Mouse (Mus musculus) mouse trophoblast stem cell (cell line): ENCODE measurements at regions not wholly inside any gene's neighbourhood (a gene's known extent, or its start where the extent isn't known, plus 50 kb on each side); places are given as distances from the start of the nearest gene placed in this dataset.

Experiments
- in situ Hi-C, 2 experiments: fragments of 300-500 bp; cut with MseI, MboI; formaldehyde crosslinking; loops; 2 replicates in 1 of 2; 3 replicates in 1 of 2; pipeline ENCODE4 v1.15.1; 2025

DNA sequence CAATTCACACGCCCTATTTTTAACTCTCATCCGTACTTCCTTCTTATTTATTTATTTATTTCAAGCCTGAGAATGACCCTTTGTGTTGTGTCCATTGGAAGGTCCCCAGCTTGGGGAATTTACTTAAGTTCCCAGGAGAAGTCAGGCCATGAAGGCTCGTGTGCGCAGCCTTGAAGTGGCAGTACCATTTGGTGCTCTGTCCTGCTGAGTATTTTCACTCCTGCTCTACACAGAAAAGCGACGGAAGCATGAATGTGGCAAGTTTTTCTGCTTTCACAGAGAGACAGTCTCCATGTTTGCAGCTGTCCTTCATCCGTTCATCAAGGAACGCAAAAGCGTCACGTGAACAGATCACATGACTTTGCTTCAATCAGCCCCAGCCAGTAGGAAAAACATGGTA is 610.2 kb upstream of the Clint1 start:
- in situ Hi-C loops: no loop called here

DNA sequence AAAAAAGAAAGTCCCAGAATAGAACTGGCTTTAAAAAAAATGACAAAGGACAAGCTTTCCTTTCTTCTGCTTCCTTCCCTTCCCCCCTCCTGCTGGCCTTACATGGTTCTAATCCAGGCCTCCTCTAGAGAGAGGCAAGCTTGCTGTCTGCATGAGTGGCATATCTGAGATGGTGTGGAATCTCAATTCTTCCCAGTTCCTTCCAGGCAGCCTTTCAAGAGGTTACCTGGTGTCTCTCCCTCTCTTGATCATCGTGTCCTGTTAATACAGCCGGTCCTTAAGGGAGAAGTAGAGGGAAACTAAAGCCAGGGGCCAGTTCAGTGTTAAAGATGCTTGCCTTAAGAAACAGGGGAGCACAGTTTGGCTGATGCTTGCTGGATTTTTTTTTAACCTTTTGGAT is 607.1 kb upstream of the Clint1 start:
- in situ Hi-C loops: no loop called here

DNA sequence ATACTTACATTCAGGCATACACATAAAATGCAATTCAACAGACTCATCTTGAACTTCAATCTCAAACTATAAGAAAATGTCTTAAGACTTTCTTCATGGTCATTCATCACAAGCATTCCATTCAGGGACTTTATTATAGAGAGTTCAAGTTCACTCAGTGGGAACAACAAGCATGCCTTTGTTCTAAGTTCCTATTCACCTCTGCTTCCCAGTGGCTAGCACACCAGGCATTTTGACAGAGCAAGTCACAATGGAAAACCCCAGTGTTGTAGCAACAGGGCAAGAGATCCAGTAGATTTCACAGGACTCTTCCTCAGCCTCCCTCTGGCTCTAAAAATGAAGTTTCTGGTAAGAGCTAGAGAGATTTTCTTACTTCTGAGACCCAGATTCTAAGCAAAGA is 595.8 kb upstream of the Clint1 start:
- in situ Hi-C loops: no loop called here

DNA sequence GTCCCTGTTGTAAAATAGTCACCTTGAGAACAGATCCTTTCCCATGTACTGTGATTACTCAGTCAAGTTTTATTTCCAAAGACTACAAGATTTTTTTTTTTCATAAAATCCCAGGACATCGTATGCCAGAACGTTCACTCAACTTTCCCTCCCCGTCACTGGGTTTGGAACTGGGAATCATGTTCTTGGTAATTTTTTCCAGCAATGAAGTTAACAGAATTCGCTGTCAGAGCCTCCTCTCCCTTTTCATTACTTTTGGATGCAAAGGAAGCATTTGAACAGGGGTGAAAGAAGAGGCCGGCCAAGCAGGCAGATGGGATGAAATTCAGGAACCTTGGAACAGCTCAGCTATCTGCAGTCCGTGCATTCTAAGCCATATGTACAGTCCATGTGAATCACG is 589.7 kb upstream of the Clint1 start:
- in situ Hi-C loops: no loop called here

DNA sequence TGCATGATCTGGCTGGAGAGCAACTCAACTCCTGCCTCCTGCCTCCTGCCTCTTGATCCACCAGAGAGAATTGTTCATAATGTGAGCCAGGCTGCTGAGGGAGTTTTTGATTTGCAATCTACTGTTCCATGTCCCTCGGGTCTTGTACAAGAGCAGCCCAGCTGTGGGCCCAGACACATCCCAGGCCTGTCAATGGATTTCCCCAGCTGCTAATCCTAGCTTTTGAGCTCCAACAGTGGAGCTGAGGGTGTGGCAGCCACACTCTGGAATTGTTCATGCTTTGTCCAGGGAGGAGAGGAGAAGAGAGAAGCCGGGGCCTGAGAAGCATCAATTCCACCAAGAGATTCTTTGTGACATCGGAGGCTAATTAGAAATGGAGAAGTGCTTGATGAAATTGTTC is 587.9 kb upstream of the Clint1 start:
- in situ Hi-C loops: no loop called here

DNA sequence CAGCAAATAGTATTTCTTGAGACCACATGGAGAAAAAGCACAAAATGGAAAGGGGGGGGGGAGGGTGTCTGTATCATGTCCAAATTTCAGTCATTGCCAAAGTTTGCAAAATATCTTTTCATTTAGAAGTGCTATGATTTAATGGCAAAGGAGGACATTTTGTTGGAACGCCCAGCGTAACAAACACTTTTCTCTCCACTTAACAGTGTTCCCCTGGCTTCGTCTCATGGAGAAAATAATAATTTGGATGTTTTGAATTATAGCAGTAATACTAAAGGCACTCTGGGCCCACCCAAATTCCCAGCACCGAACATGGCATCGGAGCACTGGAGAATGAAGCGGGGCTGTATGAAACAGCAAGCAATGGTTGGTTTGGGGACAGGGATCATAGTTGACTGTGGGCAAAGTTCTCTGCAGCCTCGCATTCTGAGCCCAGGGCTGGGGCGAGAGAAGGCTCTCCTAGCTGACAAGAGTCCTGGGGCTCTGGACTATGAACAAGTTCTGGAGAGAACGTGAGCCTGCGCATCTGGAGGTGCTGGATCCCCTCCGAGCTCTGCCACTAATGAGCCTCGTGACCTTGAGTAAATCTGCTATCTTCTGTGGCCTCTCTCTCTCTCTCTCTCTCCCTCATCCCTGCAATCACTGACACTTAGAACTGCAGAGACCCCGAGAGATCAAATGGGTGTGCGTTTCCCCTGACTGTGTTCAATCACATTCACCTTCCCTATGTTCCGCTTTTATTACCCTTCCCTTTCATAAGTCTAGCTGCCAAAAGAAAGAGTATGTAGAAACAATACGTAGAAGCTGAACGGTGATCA is 586.5 kb upstream of the Clint1 start:
- in situ Hi-C loops: no loop called here

DNA sequence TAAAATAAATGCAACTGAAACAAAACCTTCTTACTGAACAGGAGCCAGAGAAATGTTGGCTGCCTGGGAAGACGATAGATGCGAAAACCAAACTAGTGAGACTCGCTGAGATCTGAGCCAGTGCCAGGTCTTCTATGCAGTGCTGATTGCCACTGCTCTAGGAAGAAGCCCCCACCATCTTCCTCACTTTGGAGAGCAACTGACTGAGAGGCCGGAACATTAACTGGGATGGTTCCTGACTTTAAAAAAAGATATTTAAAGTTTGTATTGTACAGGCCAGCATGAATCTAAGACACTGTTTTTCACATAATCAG is 585.9 kb upstream of the Clint1 start:
- in situ Hi-C loops: no loop called here

DNA sequence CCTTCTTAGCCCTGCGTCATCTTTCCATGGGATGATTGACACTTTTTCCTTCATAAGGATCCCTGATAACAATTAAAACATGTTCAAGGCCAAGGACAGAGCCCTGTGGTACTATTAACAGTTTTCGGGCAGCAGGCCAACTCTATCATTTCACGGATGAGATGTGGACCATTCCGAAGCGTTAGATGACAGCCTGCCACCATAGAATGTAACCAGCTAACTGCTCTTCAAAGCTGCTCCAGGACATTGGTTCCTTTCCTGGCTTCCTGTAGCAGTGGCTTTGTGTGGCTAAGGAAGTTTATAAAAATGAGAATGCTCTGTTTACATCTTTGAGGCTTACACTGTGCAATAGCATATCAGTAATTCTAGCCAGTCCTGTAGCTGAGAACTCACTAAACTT is 582.6 kb upstream of the Clint1 start:
- in situ Hi-C loops: no loop called here

DNA sequence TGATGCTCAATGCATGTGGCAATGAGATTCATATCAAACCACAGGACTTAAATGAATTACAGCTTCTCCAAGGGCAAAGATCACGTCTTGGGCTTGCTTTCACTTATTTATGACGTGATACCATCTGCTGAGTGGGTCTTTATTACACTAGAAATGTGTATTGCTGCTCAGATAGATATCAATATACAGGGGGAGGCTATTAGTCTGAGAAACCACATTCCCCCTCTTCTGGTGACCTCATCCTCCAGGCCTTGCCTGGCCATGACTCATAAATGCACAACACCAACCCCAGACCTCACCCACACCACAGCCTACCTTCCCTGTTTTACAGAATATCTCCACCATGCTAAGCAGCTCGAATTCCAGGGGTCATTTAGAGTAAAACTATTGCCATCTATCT is 580.6 kb upstream of the Clint1 start:
- in situ Hi-C loops: no loop called here

DNA sequence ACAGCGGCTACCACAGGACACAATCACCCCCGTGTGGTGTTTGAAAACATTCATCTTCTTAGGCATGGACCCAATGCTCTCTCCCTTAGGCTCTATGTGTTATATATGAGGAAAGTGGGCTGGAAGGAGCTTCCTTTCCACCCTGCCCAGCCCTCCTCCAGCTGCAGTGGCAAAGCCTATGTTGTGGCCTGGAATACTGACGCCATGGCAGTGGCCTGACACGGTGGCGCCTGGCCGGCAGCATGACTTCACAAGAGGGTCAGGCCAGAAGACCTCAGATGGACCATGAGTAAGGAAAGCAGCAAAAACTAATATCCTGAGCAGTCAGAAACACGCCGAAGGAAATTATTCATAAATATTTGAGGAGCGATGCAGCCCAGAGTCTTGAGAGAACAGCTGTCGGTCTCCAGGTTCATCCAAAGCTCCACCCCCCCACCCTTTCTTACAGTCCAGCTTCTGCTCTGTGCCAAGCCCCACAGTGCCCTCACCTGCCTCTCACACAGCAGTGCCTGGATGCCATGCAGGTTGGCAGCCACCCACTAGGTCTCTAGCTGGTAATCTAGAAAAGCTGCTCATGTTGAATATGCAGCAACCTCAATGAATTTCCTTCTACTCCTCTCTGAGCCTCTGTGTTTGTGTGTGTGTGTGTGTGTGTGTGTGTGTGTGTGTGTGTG is 577.3 kb upstream of the Clint1 start:
- in situ Hi-C loops: no loop called here

DNA sequence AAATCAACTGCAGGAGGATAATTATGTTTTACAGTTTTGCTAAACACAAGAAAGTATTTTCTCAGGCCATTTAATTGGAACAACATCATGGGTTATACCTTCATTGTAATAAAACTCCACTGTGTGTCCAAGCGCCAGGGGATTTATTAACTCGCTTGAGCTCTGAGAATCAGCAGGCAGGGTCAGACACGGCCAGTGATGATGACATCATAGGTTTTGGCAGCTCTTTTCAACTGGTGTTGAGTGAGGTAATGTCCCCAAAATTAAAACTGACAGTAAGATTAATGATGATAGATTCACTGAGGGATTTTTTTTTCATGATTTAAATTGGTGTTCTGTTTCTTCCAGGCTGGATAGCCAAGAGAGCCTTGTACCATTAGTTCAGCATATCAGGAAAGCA is 576.7 kb upstream of the Clint1 start:
- in situ Hi-C loops: no loop called here

DNA sequence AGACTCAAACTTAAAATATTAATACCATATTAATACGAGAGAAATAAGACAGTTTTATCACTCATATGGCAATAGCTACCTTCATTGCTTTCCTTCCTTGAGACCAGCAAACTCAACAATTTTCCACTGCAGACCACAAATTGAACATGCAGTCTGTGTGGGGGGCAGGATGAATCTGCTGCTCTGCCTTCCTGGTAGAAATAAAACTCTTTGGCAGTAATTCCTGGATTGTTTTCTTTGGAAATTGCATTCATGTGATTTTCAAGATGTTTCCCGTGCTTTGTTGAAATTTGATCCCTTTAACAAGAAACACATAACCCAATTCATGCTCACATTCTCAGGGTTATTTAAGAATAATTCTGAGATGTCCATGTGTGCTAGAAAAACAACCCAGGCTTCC is 555.1 kb upstream of the Clint1 start:
- in situ Hi-C loops: no loop called here

DNA sequence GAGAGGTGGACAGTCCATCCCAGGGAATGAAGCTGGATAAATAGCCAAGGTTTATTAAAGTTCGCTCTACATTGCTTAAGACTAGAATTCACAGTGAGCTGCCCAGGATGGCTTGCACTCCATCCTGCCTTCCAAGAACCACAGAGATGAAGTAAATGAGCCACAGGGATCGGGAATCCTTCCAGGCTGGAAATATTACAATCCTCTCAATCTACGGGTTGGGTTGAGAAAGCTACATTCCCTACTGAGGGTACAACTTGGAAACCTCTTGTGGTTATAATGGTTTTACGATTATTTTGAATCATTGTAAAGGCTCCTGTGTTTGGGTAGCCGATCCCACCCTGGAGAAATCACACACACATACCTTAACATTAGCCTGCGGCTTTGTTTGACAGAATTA is 539.9 kb upstream of the Clint1 start:
- in situ Hi-C loops: loop anchor here in 1 of 2 experiments (25.0 kb wide), 1 partner anchor 225 kb away; no protein-coding TSS in a partner anchor

DNA sequence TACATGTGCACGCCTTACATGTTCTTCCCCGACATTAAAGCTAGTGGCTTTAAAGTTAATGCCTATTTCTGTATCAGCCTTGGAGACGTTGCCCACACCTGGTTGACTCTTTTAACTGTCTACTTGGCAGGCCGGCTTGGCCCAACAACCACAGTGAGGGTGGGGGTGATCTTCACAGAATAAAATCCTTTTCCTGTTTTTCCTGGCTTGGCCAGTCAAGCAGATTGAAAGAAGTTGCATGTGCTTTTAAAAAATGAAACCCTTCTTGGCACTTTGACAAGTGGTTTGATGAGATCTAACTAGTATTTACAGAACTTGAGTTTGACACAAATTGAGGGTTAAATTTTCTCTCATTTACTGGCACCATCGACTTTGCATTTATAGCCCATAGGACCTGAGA is 528.1 kb upstream of the Clint1 start:
- in situ Hi-C loops: loop anchor here in 1 of 2 experiments (25.0 kb wide), 1 partner anchor 214 kb away; no protein-coding TSS in a partner anchor

DNA sequence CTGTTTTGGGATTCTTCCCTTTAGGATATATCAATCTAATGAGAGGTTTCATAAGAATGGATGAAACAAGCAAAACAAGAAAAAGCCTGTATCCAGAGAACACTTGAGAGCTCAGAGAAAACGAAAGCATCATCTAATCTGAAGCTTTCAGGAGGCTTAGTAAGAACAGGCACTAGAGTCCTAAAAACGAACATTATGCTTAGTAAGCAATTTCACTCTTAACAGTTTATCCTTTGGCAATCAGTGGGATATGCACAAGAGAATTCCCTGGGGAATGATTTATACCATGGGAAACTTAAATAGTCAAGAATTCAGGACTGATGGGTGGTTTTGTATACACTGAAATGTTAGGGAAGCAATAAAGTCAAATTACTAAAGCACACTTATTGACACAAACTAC is 521.5 kb upstream of the Clint1 start:
- in situ Hi-C loops: no loop called here

DNA sequence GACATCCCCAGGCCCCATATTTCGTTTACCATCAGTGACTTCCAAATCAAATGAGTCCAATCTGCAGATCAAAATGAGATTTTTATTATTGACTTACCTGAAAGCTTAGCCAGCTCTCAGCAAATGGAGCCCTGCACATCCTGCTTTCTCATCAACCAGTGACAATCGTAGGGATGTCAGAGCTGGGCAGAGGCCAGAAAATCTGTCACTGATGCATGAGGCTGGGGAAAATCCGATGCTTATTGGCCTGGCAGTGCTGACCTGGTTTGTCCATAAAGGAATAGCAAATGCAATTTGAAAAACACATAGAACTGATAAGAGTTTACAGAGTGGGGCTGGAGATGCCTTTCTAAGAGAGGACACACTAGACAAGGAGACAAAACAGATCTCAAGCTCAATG is 518.1 kb upstream of the Clint1 start:
- in situ Hi-C loops: no loop called here

DNA sequence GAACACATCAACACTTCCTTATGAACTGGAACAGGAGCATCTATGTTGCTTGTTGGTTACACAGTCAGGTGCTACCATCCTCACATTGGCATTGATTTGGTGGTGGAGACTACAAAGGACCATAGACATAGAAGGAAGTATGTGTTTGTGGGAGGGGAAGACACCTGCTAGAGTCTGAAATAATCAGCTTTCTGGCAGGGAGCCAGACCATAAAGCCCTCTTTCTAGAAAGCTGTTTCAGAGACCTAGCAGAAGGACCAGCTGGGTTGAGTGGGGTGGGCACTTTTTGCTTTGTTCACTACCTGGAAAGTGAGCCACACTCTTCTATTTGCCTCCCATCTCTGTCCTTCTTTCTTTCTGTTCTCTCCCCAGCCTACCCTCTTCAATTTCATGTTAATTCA is 502.5 kb upstream of the Clint1 start:
- in situ Hi-C loops: no loop called here

DNA sequence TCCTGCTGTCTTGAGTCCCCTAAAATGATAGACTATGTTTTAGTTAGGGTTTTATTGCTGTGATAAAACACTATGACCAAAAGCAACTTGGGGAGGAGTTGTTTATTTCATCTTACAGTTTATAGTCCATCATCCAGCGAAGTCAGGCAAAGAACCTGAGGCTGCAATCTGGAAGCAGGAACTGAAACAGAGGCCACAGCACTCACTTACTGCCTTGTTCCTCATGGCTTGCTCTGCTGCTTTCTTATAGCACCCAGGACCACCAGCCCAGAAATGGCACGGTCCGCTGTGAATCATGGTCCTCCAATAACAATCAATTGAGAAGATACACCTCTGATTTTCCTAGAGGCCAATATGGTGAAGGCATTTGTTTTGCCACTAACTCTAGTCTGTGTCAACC is 486.5 kb upstream of the Clint1 start:
- in situ Hi-C loops: no loop called here

DNA sequence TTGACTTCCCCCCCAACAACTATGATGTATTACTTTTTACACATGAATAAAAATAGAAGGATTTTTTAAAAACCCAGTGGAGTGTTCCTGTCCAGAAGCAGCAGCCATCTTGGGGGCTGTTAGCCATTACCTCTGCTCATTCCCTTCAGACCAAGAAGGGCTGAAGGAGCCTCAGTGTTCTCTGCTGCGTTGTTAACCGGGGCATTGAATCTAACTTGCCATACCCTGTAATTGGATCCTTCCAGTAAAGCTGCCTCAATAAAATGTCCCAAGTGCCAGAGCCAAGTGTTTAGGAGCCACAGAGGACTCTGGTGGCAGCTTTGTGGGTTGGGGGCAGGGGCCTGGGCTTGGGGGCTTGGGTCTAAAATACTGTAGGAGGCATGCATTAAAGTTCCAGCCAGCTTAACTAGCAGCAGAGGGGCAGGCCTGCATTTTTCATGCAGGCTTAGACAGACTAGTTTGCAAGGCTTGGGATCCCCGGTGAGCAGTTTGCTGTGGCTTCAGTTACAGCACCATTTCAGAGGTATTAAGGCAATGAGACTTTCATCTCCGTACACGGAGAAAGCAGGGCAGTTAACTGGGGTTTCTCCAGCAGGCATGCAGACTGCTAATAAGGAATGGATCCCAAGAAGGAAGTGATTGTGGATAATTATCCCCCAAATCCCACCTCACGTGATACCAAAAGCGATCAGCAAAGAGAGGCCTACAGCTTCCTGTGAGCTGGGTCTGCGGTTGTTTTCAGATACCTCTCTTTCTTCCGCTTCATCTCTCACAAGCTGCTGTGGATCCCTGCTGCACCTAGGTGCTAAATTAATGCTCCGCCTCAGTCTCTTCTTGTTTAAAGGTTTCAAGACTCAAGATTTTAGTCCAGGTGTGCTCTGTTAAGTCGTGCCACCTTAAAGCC is 462.4 kb upstream of the Clint1 start:
- in situ Hi-C loops: no loop called here

DNA sequence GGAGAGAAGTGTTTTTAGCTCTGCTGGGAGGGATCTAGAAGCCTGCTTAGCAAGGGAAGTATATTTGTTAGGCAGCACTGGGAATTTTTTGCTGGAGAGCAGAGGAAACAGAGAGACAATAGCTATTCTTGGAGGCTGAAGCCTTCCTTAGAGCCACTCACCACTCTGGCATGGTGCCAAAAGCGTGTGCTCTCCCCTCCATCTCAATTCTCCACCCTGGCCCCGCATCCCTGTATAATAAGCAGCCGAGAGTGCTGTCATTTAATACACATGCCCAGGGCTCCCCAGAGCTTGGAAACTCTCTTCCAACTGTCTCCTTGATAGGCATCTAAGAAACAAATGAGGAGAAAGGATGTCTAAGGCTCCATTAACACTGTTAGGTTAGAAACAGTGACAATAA is 455.8 kb upstream of the Clint1 start:
- in situ Hi-C loops: no loop called here

DNA sequence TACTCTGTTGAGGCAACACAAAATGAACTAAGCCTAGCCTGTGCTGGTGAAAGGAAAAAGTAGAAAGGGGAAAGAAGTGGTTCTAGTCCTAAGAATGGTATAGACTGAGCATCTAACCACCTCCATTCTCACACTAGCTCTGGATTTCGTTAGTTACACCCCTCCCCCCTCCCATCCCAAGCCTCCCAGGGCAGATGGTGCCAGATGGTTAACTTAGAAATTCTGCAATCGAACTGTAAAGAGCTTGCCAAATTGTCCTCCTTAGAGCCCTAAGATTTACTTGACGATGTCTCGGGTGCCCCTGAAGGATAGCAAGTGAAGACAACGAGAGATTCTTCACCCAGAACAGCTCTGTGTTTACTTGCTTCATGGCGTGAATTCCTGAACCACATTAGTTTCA is 453.7 kb upstream of the Clint1 start:
- in situ Hi-C loops: no loop called here

DNA sequence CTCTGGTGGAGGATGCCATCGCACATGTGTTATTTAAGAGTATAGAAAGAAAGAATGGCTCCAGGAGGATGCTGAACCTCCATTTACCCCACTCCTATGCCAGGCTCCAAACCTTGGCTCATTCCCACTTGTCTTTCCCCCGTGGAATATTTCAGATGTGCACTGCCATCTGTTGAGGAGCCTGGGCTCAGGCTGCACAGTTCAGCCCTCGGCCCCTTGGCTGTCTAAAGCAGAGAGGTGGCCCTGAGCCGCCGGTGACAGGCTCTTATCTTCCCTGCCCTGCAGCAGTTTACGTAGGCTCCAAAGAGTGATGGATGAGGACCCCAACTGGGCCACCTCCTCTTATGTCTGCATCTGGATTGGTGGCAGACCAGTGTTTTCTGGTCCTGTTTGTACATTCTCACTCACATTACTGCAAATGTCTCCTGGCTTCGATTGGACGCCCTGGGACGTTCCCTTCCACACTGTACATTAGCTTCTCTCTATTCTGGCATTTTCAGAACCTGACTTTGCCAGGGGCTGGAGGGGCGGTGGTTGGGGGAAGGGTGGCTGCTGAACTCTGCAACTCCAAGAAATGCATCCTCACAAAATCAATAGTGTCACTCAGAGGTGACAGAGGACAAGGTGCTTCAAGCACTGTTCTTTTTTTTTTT is 447.3 kb upstream of the Clint1 start:
- in situ Hi-C loops: no loop called here
